Mouse (Mus musculus): ENCODE results near the gene Saysd1. TPM values are rescaled to one million over a fixed set of nuclear protein-coding genes. Genes with fewer than 3 reads are reported as not detected.

Saysd1 gene
- polyA plus RNA-seq, 2 experiments: 1.9 to 4.1 TPM

GRCm38 (mm10) chr14:20168054-20168453 lies 29.7 kb upstream of the Saysd1 start:
- no peaks in the 10 kb centered on the region for H3K9me3 ChIP-seq (ENCODE audit: control insufficient read depth, low read length)
- H3K36me3 ChIP-seq (replicated peaks; ENCODE audit: control insufficient read depth, insufficient read depth, low read depth): no peaks in the 10 kb centered on the region
- peaks cover 11 to 46% of the 10 kb centered on the region in 2 experiments for H3K4me1 ChIP-seq (replicated peaks; ENCODE audit: control insufficient read depth in 2 of 2, insufficient read depth in 2 of 2, low read length in 1 of 2)
- 84% methylated on average over 2 of the region's 2 CpGs for WGBS (ENCODE audit: insufficient replicate concordance)
- H3K9ac ChIP-seq (replicated peaks): no peak overlapping the region
- no peak for TF ChIP-seq CTCF (IDR thresholded peaks at IDR 0.05; ENCODE audit: low read depth)
- no peak for TF ChIP-seq EP300 (IDR thresholded peaks at IDR 0.05; ENCODE audit: low read depth)
- no peaks in the 10 kb centered on the region for H3K27me3 ChIP-seq (ENCODE audit: control insufficient read depth, insufficient read depth, low read length)
- no peak for ATAC-seq (ENCODE audit: insufficient read depth)
- DNase-seq (ENCODE audit: low read depth in 3 of 3, low spot score in 3 of 3): no peak
- no peak overlapping the region for H3K27ac ChIP-seq
- no peak overlapping the region for H3K4me2 ChIP-seq (ENCODE audit: low read depth)
- H3K4me3 ChIP-seq (ENCODE audit: insufficient read depth in 1 of 2, low read depth in 2 of 2, low read length in 2 of 2): no peak overlapping the region

GRCm38 (mm10) chr14:20165413-20165812 lies 27.1 kb upstream of the Saysd1 start:
- no peak overlapping the region for H3K9ac ChIP-seq (replicated peaks)
- no peak overlapping the region for H3K27ac ChIP-seq
- peaks cover 0 to 36% of the 10 kb centered on the region in 2 experiments; a peak in 2 of 4 replicates for H3K4me1 ChIP-seq (replicated peaks; ENCODE audit: control insufficient read depth in 2 of 2, insufficient read depth in 2 of 2, low read length in 1 of 2)
- no peak for TF ChIP-seq CTCF (IDR thresholded peaks at IDR 0.05; ENCODE audit: low read depth)
- no peak for TF ChIP-seq EP300 (IDR thresholded peaks at IDR 0.05; ENCODE audit: low read depth)
- H3K9me3 ChIP-seq (ENCODE audit: control insufficient read depth, low read length): no peaks in the 10 kb centered on the region
- 0 out of 2 replicates have a peak, but pooled peaks have one; percentile 17 for ATAC-seq (ENCODE audit: insufficient read depth)
- H3K4me2 ChIP-seq (ENCODE audit: low read depth): no peak overlapping the region
- H3K4me3 ChIP-seq (ENCODE audit: insufficient read depth in 1 of 2, low read depth in 2 of 2, low read length in 2 of 2): no peak overlapping the region
- WGBS (ENCODE audit: insufficient replicate concordance): 81% methylated on average over 1 of the region's 1 CpGs
- H3K36me3 ChIP-seq (replicated peaks; ENCODE audit: control insufficient read depth, insufficient read depth, low read depth): no peaks in the 10 kb centered on the region
- DNase-seq (ENCODE audit: low read depth in 3 of 3, low spot score in 3 of 3): no peak
- H3K27me3 ChIP-seq (ENCODE audit: control insufficient read depth, insufficient read depth, low read length): no peaks in the 10 kb centered on the region

- Histone ChIP-seq H3K4me2 (ENCODE audit: low read depth) (no peak overlapping the region), H3K9me3 (ENCODE audit: control insufficient read depth, low read length) (no peaks in the 10 kb centered on the region), H3K9ac (replicated peaks) (no peak overlapping the region), H3K27me3 (ENCODE audit: control insufficient read depth, insufficient read depth, low read length) (no peaks in the 10 kb centered on the region), H3K36me3 (replicated peaks; ENCODE audit: control insufficient read depth, insufficient read depth, low read depth) (no peaks in the 10 kb centered on the region), H3K4me3 (ENCODE audit: insufficient read depth in 1 of 2, low read depth in 2 of 2, low read length in 2 of 2) (no peak overlapping the region), H3K27ac (no peak overlapping the region), H3K4me1 (replicated peaks; ENCODE audit: control insufficient read depth in 2 of 2, insufficient read depth in 2 of 2, low read length in 1 of 2) (peaks cover 0 to 36% of the 10 kb centered on the region in 2 experiments; a peak in 2 of 4 replicates)
- DNase-seq (ENCODE audit: low read depth in 3 of 3, low spot score in 3 of 3) (no peak), ATAC-seq (ENCODE audit: insufficient read depth) (0 out of 2 replicates have a peak, but pooled peaks have one; percentile 13)
- no peak for TF ChIP-seq CTCF (IDR thresholded peaks at IDR 0.05; ENCODE audit: low read depth)
- TF ChIP-seq EP300 (IDR thresholded peaks at IDR 0.05; ENCODE audit: low read depth): no peak
- 70% methylated on average over 7 of the region's 7 CpGs for WGBS (ENCODE audit: insufficient replicate concordance)
Observed at GRCm38 (mm10) chr14:20164438-20164837, 26.1 kb upstream of the Saysd1 start.

GRCm38 (mm10) chr14:20162686-20163085 lies 24.4 kb upstream of the Saysd1 start:
- Histone ChIP-seq H3K4me1 (replicated peaks; ENCODE audit: control insufficient read depth in 2 of 2, insufficient read depth in 2 of 2, low read length in 1 of 2) (peaks cover 0 to 26% of the 10 kb centered on the region in 2 experiments; a peak in 2 of 4 replicates), H3K27ac (no peak overlapping the region)
- ATAC-seq (ENCODE audit: insufficient read depth): peak; percentile 19; the same call in 1 of the 2 replicates

GRCm38 (mm10) chr14:20158727-20159681 lies 20.7 kb upstream of the Saysd1 start:
- no peak for DNase-seq (ENCODE audit: low read depth in 3 of 3, low spot score in 3 of 3)
- no peaks in the 10 kb centered on the region for H3K9me3 ChIP-seq (ENCODE audit: control insufficient read depth, low read length)
- H3K36me3 ChIP-seq (replicated peaks; ENCODE audit: control insufficient read depth, insufficient read depth, low read depth): no peaks in the 10 kb centered on the region
- no peak for ATAC-seq (ENCODE audit: insufficient read depth)
- no peak overlapping the region for H3K4me3 ChIP-seq (ENCODE audit: insufficient read depth in 1 of 2, low read depth in 2 of 2, low read length in 2 of 2)
- no peaks in the 10 kb centered on the region for H3K27me3 ChIP-seq (ENCODE audit: control insufficient read depth, insufficient read depth, low read length)
- H3K9ac ChIP-seq (replicated peaks): no peak overlapping the region
- no peak overlapping the region for H3K4me2 ChIP-seq (ENCODE audit: low read depth)
- H3K4me1 ChIP-seq (replicated peaks; ENCODE audit: control insufficient read depth in 2 of 2, insufficient read depth in 2 of 2, low read length in 1 of 2): peaks cover 0 to 22% of the 10 kb centered on the region in 2 experiments; a peak in 2 of 4 replicates
- H3K27ac ChIP-seq: no peak overlapping the region
- TF ChIP-seq EP300 (IDR thresholded peaks at IDR 0.05; ENCODE audit: low read depth) (no peak), CTCF (IDR thresholded peaks at IDR 0.05; ENCODE audit: low read depth) (no peak)
- WGBS (ENCODE audit: insufficient replicate concordance): 67% methylated on average over 8 of the region's 8 CpGs

More at GRCm38 (mm10) chr14:20162686-20163085, 24.4 kb upstream of the Saysd1 start:
- Histone ChIP-seq H3K4me3 (ENCODE audit: insufficient read depth in 1 of 2, low read depth in 2 of 2, low read length in 2 of 2) (no peak overlapping the region), H3K4me2 (ENCODE audit: low read depth) (no peak overlapping the region), H3K9me3 (ENCODE audit: control insufficient read depth, low read length) (no peaks in the 10 kb centered on the region), H3K27me3 (ENCODE audit: control insufficient read depth, insufficient read depth, low read length) (no peaks in the 10 kb centered on the region), H3K36me3 (replicated peaks; ENCODE audit: control insufficient read depth, insufficient read depth, low read depth) (no peaks in the 10 kb centered on the region), H3K9ac (replicated peaks) (no peak overlapping the region)
- WGBS (ENCODE audit: insufficient replicate concordance): 79% methylated on average over 6 of the region's 6 CpGs
- DNase-seq (ENCODE audit: low read depth in 3 of 3, low spot score in 3 of 3): no peak
- TF ChIP-seq CTCF (IDR thresholded peaks at IDR 0.05; ENCODE audit: low read depth) (no peak), EP300 (IDR thresholded peaks at IDR 0.05; ENCODE audit: low read depth) (no peak)
